Mouse (Mus musculus): ENCODE data around the gene Ahcyl1.

Gene Ahcyl1

GRCm38 (mm10) chr3:107703675-107704370 is 7.5 kb upstream of the Ahcyl1 start:
- no peak for DNase-seq (ENCODE audit: low spot score in 2 of 2)

- DNase-seq (ENCODE audit: low spot score in 2 of 2): no peak
These were observed 5.5 kb upstream of the Ahcyl1 start for GRCm38 (mm10) chr3:107701767-107702394.

GRCm38 (mm10) chr3:107700625-107701024 is 4.3 kb upstream of the Ahcyl1 start:
- no peak for DNase-seq (ENCODE audit: low spot score in 2 of 2)

GRCm38 (mm10) chr3:107696910-107697309 is 550 bp upstream of the Ahcyl1 start:
- DNase-seq (ENCODE audit: low spot score in 2 of 2): no peak

- DNase-seq (ENCODE audit: low spot score in 2 of 2): no peak
These were observed 977 bp downstream of the Ahcyl1 start for GRCm38 (mm10) chr3:107695219-107695947.

GRCm38 (mm10) chr3:107694256-107694900 is 2.0 kb downstream of the Ahcyl1 start:
- no peak for DNase-seq (ENCODE audit: low spot score in 2 of 2)

- no peak for DNase-seq (ENCODE audit: low spot score in 2 of 2)
These were observed 6.0 kb downstream of the Ahcyl1 start for GRCm38 (mm10) chr3:107690366-107690765.

GRCm38 (mm10) chr3:107689245-107689644 is 7.1 kb downstream of the Ahcyl1 start:
- no peak for DNase-seq (ENCODE audit: low spot score in 2 of 2)

- no peak for DNase-seq (ENCODE audit: low spot score in 2 of 2)
These were observed 8.1 kb downstream of the Ahcyl1 start for GRCm38 (mm10) chr3:107688236-107688635.

- no peak for DNase-seq (ENCODE audit: low spot score in 2 of 2)
These were observed 9.9 kb downstream of the Ahcyl1 start for GRCm38 (mm10) chr3:107686276-107686977.

GRCm38 (mm10) chr3:107685652-107686051 is 10.7 kb downstream of the Ahcyl1 start:
- no peak for DNase-seq (ENCODE audit: low spot score in 2 of 2)

GRCm38 (mm10) chr3:107683587-107683986 is 12.8 kb downstream of the Ahcyl1 start:
- DNase-seq (ENCODE audit: low spot score in 2 of 2): no peak

GRCm38 (mm10) chr3:107680790-107681576 is 15.4 kb downstream of the Ahcyl1 start:
- peak; percentile 28 to 43 for DNase-seq (ENCODE audit: low spot score in 2 of 2)

- no peak for DNase-seq (ENCODE audit: low spot score in 2 of 2)
These were observed 24.9 kb downstream of the Ahcyl1 start for GRCm38 (mm10) chr3:107671509-107671908.

- DNase-seq (ENCODE audit: low spot score in 2 of 2): no peak
These were observed 25.9 kb downstream of the Ahcyl1 start for GRCm38 (mm10) chr3:107670500-107670899.

GRCm38 (mm10) chr3:107668786-107669185 is 27.6 kb downstream of the Ahcyl1 start:
- DNase-seq (ENCODE audit: low spot score in 2 of 2): no peak

- no peak for DNase-seq (ENCODE audit: low spot score in 2 of 2)
These were observed 28.9 kb downstream of the Ahcyl1 start for GRCm38 (mm10) chr3:107667426-107667825.

- no peak for DNase-seq (ENCODE audit: low spot score in 2 of 2)
These were observed 31.7 kb downstream of the Ahcyl1 start for GRCm38 (mm10) chr3:107664641-107665040.

GRCm38 (mm10) chr3:107659000-107659399 is 37.4 kb downstream of the Ahcyl1 start:
- DNase-seq (ENCODE audit: low spot score in 2 of 2): no peak

GRCm38 (mm10) chr3:107656888-107657287 is 39.5 kb downstream of the Ahcyl1 start:
- DNase-seq (ENCODE audit: low spot score in 2 of 2): no peak

- no peak for DNase-seq (ENCODE audit: low spot score in 2 of 2)
These were observed 40.2 kb downstream of the Ahcyl1 start for GRCm38 (mm10) chr3:107656151-107656550.

Data from frontal cortex, postnatal 25 days (tissue).